Mouse (Mus musculus) brain, adult 2 months (tissue): ENCODE results near the gene Gm14151.
"Not testable (repeated sequence)": the region's sequence is repeated elsewhere in the genome, so short reads cannot be mapped to it uniquely, and the experiment has no call there.

Source experiments
- DNase-seq: peaks from one replicate; pipeline ENCODE4 v3.0.0; 2011; ENCODE audit warnings: low read depth, low spot score

The Gm14151 gene

DNA sequence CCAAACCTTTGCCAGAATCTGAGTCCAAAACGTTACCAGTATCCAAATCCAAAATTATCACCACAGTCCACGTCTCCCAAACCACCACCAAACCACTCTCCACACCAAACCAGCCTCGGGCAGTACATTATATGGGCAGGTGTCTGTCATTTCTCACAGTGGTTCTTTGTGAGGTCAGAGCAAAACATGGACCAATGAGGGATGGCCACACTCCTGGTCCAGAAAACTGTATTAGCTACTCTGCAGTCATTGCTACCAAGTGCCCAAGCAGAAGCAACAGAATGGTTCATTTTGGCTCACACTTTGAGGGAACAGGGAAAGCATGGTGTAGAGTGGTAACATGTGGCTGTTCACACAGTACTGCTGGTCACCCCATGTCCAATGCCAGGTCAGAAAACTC, at the start of gene Gm14151:
TSS of gene Gm14151 (minus strand) at position 101 of the 400 bp plus-strand sequence.
- DNase-seq = not testable (repeated sequence)

DNA sequence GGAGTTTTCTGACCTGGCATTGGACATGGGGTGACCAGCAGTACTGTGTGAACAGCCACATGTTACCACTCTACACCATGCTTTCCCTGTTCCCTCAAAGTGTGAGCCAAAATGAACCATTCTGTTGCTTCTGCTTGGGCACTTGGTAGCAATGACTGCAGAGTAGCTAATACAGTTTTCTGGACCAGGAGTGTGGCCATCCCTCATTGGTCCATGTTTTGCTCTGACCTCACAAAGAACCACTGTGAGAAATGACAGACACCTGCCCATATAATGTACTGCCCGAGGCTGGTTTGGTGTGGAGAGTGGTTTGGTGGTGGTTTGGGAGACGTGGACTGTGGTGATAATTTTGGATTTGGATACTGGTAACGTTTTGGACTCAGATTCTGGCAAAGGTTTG, 5.8 kb upstream of the Gm14151 start, which contains the start of gene Gm14147:
TSS of gene Gm14147 (plus strand) at position 301 of the 400 bp plus-strand sequence.
- DNase-seq = not testable (repeated sequence)

- DNase-seq = no peak
Measured at GRCm38 (mm10) chr2:151056637-151057036, 35.5 kb downstream of the Gm14151 start.

- DNase-seq = no peak
Measured at GRCm38 (mm10) chr2:151040411-151040810, 51.7 kb downstream of the Gm14151 start.

GRCm38 (mm10) chr2:151039726-151040125, 52.4 kb downstream of the Gm14151 start:
- DNase-seq = peak; percentile 48

DNA sequence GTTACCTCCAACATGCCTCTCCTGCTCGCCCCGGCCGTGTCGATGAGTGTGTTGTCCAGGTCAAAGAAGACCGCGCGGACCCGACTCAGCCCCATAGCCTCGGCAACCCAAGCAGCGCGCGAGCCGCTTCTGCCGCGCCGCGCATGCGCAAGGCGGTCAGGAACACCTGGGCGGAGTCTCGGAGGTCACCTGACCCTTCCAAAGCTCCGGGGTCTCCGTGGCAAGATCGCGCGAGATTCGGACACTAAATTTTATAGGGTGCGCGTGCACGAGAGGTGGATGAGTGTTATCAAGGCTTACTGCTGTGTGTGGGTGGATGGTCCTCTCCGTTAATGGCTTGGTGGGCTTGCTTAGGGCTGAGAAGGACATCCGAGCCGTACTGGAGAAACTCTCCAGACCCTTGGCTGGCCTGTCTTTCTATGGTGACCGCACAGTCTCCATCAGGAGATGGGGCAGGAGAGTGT, 52.9 kb downstream of the Gm14151 start, which contains the start of the genes Ninl and Nanp:
TSS of gene Ninl (minus strand) at position 151 of the 464 bp plus-strand sequence.
TSS of gene Nanp (minus strand) at position 167 of the 464 bp plus-strand sequence.
- DNase-seq = peak; percentile 97

GRCm38 (mm10) chr2:151038811-151039222, 53.3 kb downstream of the Gm14151 start:
- peak; percentile 71 for DNase-seq

- DNase-seq = peak; percentile 60
Measured at GRCm38 (mm10) chr2:151037876-151038552, 54.1 kb downstream of the Gm14151 start.

DNA sequence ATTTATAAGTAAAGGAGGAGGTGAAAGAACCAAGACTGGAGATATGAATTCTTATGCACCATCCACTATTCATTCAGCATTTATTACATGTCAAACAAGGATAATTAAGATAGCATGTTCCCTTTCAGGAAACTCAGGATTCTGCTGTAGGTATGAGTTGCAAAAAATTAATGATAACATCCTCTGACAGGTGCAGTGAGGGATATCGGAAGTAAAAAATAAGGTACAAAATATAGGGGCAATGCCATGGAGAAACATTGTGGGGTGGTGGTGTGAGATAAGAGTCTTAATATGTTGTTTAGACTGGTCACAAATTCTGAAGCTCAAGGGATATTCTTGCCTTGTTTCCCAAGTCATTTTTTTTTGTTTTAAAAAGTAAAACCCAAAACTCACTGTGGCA, 54.9 kb downstream of the Gm14151 start:
- no peak for DNase-seq
